Mouse (Mus musculus): Measurements from ENCODE around the gene Kptn. TPM values are rescaled to one million over a fixed set of nuclear protein-coding genes. Genes with fewer than 3 reads are reported as not detected.

Kptn gene
- polyA plus RNA-seq (2012) = 1.3 and 2.1 TPM in 2 replicates

DNA sequence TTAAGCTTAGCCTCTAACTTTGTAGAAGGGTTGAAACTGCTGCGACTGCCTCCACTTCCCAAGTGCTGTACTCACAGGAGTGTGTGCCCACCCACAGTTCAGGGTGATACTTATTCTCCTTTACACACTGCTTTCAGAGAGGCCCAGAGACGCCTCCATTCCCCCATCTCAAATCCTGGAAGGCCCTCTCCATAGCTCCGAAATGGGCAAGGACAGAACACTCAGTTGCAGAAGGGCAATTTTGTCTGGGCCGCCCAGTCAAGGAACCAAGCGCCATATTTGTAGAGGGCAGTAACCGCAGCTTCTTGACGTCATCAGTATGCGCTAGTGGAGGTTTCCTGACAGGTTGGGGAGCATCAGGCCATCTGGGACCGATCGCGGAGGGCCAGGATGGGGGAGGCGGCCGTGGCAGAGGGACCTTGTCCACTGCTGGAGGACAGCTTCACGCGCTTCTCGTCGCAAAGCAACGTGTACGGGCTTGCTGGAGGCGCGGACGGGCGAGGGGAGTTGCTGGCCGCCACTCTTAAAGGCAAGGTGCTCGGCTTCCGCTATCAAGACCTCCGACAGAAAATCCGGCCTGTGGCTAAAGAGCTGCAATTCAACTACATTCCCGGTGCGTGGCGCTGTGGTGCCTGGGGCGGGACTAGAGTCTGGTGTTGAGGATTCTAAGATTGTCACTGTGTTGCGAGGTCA lies at the start of gene Kptn:
Kptn (plus strand) TSS at position 327 of the 693 bp plus-strand sequence.
- Histone ChIP-seq H3K36me3 (ENCODE audit: control insufficient read depth) (peaks cover 40% of the 10 kb centered on the region), H3K9me3 (ENCODE audit: control insufficient read depth, low read length) (no peaks in the 10 kb centered on the region), H3K27me3 (ENCODE audit: control insufficient read depth) (no peaks in the 10 kb centered on the region), H3K4me1 (ENCODE audit: control insufficient read depth) (peaks cover 23% of the 10 kb centered on the region), H3K4me3 (replicated peaks) (peak within 1 kb of the TSS; percentile 78)
- no peak for TF ChIP-seq TAL1 (IDR thresholded peaks at IDR 0.05; ENCODE audit: low read length)
- TF ChIP-seq GATA1 (IDR thresholded peaks at IDR 0.05; ENCODE audit: low read length) = no peak

GRCm38 (mm10) chr7:16070846-16071245 lies 48.8 kb upstream of the Kptn start:
- Histone ChIP-seq H3K9me3 (ENCODE audit: control insufficient read depth, low read length) (no peaks in the 10 kb centered on the region), H3K36me3 (ENCODE audit: control insufficient read depth) (no peaks in the 10 kb centered on the region), H3K4me1 (ENCODE audit: control insufficient read depth) (no peaks in the 10 kb centered on the region), H3K4me3 (replicated peaks) (no peak overlapping the region), H3K27me3 (ENCODE audit: control insufficient read depth) (no peaks in the 10 kb centered on the region)
- no peak for TF ChIP-seq TAL1 (IDR thresholded peaks at IDR 0.05; ENCODE audit: low read length)
- TF ChIP-seq GATA1 (IDR thresholded peaks at IDR 0.05; ENCODE audit: low read length) = no peak

DNA sequence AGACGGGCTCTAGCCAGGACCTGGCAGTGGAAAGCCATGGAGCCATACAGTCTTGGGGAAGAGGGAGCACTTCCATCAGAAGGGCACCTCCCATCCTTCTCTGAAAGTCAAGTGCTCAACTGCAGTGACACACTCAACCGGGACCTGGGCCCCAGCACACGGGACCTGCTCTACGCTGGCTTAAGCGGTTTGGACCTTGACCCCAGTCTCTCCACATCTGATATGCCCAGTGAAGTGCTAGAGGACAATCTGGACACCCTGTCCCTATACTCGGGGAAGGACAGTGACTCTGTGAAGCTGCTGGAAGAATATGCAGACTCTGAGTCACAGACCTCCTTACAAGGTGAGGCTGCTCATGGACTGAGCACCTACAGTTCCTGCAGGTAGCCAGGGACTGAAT lies 47.8 kb upstream of the Kptn start:
- Histone ChIP-seq H3K27me3 (ENCODE audit: control insufficient read depth) (peaks cover 3% of the 10 kb centered on the region), H3K4me1 (ENCODE audit: control insufficient read depth) (peaks cover 3% of the 10 kb centered on the region), H3K9me3 (ENCODE audit: control insufficient read depth, low read length) (no peaks in the 10 kb centered on the region), H3K36me3 (ENCODE audit: control insufficient read depth) (no peaks in the 10 kb centered on the region), H3K4me3 (replicated peaks) (no peak overlapping the region)
- TF ChIP-seq GATA1 (IDR thresholded peaks at IDR 0.05; ENCODE audit: low read length) = no peak
- no peak for TF ChIP-seq TAL1 (IDR thresholded peaks at IDR 0.05; ENCODE audit: low read length)

GRCm38 (mm10) chr7:16079947-16080346 lies 39.7 kb upstream of the Kptn start:
- H3K4me3 ChIP-seq (replicated peaks) = no peak overlapping the region

DNA sequence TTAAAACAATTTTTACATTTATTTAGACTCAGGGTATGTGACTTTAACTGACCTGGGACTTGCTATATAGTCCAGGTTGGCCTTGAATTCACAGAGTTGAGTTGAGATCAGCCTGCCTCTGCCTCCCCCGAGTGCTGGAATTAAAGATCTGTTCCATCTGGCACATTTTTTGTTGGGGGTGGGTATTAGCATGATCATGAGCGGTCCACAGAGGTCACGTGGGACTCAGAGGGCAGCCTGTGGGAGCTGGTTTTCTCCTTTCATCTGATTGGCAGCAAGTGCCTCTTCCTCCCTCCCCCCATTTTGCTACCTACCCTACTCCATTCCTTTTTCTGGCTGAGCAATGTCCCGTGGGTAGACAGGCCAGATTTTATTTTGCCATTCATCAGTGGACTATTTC lies 39.1 kb upstream of the Kptn start:
- Histone ChIP-seq H3K27me3 (ENCODE audit: control insufficient read depth) (peaks cover 6% of the 10 kb centered on the region), H3K9me3 (ENCODE audit: control insufficient read depth, low read length) (no peaks in the 10 kb centered on the region), H3K4me3 (replicated peaks) (no peak overlapping the region), H3K36me3 (ENCODE audit: control insufficient read depth) (no peaks in the 10 kb centered on the region), H3K4me1 (ENCODE audit: control insufficient read depth) (peaks cover 5% of the 10 kb centered on the region)
- TF ChIP-seq GATA1 (IDR thresholded peaks at IDR 0.05; ENCODE audit: low read length) = no peak
- TF ChIP-seq TAL1 (IDR thresholded peaks at IDR 0.05; ENCODE audit: low read length) = no peak

More at GRCm38 (mm10) chr7:16079947-16080346, 39.7 kb upstream of the Kptn start:
- peaks cover 5% of the 10 kb centered on the region for H3K4me1 ChIP-seq (ENCODE audit: control insufficient read depth)
- H3K9me3 ChIP-seq (ENCODE audit: control insufficient read depth, low read length) = no peaks in the 10 kb centered on the region
- TF ChIP-seq GATA1 (IDR thresholded peaks at IDR 0.05; ENCODE audit: low read length) (no peak), TAL1 (IDR thresholded peaks at IDR 0.05; ENCODE audit: low read length) (no peak)
- H3K36me3 ChIP-seq (ENCODE audit: control insufficient read depth) = no peaks in the 10 kb centered on the region
- H3K27me3 ChIP-seq (ENCODE audit: control insufficient read depth) = peaks cover 3% of the 10 kb centered on the region

- Histone ChIP-seq H3K4me3 (replicated peaks) (no peak overlapping the region), H3K27me3 (ENCODE audit: control insufficient read depth) (peaks cover 3% of the 10 kb centered on the region), H3K4me1 (ENCODE audit: control insufficient read depth) (peaks cover 3% of the 10 kb centered on the region; the same call in 1 of the 2 replicates), H3K9me3 (ENCODE audit: control insufficient read depth, low read length) (no peaks in the 10 kb centered on the region), H3K36me3 (ENCODE audit: control insufficient read depth) (no peaks in the 10 kb centered on the region)
- TF ChIP-seq TAL1 (IDR thresholded peaks at IDR 0.05; ENCODE audit: low read length) (no peak), GATA1 (IDR thresholded peaks at IDR 0.05; ENCODE audit: low read length) (no peak)
These were observed 36.3 kb upstream of the Kptn start for GRCm38 (mm10) chr7:16083361-16083760.

GRCm38 (mm10) chr7:16087587-16087986 lies 32.1 kb upstream of the Kptn start:
- H3K4me3 ChIP-seq (replicated peaks) = no peak overlapping the region
- no peaks in the 10 kb centered on the region for H3K9me3 ChIP-seq (ENCODE audit: control insufficient read depth, low read length)
- H3K4me1 ChIP-seq (ENCODE audit: control insufficient read depth) = peaks cover 3% of the 10 kb centered on the region; the same call in 1 of the 2 replicates
- no peaks in the 10 kb centered on the region for H3K36me3 ChIP-seq (ENCODE audit: control insufficient read depth)
- TF ChIP-seq TAL1 (IDR thresholded peaks at IDR 0.05; ENCODE audit: low read length) = no peak
- no peak for TF ChIP-seq GATA1 (IDR thresholded peaks at IDR 0.05; ENCODE audit: low read length)
- peaks cover 16% of the 10 kb centered on the region for H3K27me3 ChIP-seq (ENCODE audit: control insufficient read depth)

DNA sequence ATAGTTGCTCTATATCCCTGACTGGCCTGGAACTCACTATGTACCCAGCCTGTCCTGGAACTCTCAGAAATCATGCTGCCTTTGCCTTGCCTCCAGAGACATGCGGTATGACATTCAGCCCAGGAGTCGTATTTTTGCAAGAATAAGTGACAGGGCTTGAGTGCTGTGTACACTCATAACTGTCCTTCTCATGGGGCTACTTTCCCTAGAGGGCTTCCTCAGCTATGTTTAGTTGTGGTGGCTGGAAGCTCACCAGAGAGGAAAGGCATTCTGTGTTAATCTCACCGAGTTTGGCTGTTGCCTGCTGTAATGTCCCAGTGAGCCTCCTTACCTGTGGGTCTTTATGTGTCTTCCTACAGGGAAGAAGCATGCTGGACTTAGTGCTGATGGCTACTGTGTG lies 25.1 kb upstream of the Kptn start:
- TF ChIP-seq GATA1 (IDR thresholded peaks at IDR 0.05; ENCODE audit: low read length) (no peak), TAL1 (IDR thresholded peaks at IDR 0.05; ENCODE audit: low read length) (no peak)
- peaks cover 8% of the 10 kb centered on the region for H3K36me3 ChIP-seq (ENCODE audit: control insufficient read depth)
- H3K9me3 ChIP-seq (ENCODE audit: control insufficient read depth, low read length) = no peaks in the 10 kb centered on the region
- peaks cover 17% of the 10 kb centered on the region for H3K4me1 ChIP-seq (ENCODE audit: control insufficient read depth)
- H3K4me3 ChIP-seq (replicated peaks) = no peak overlapping the region
- H3K27me3 ChIP-seq (ENCODE audit: control insufficient read depth) = peaks cover 37% of the 10 kb centered on the region

- Histone ChIP-seq H3K27me3 (ENCODE audit: control insufficient read depth) (peaks cover 19% of the 10 kb centered on the region), H3K4me1 (ENCODE audit: control insufficient read depth) (peaks cover 53% of the 10 kb centered on the region), H3K4me3 (replicated peaks) (peak within 1 kb of the TSS; percentile 85), H3K9me3 (ENCODE audit: control insufficient read depth, low read length) (no peaks in the 10 kb centered on the region), H3K36me3 (ENCODE audit: control insufficient read depth) (peaks cover 46% of the 10 kb centered on the region)
- TF ChIP-seq GATA1 (IDR thresholded peaks at IDR 0.05; ENCODE audit: low read length) = no peak
- no peak for TF ChIP-seq TAL1 (IDR thresholded peaks at IDR 0.05; ENCODE audit: low read length)
These were observed 21.4 kb upstream of the Kptn start, which contains the start of gene Napa for GRCm38 (mm10) chr7:16098021-16099017. Gene Napa (plus strand): TSS chr7:16098458.
